Mouse (Mus musculus): ENCODE results near the gene Lsm12.

DNA sequence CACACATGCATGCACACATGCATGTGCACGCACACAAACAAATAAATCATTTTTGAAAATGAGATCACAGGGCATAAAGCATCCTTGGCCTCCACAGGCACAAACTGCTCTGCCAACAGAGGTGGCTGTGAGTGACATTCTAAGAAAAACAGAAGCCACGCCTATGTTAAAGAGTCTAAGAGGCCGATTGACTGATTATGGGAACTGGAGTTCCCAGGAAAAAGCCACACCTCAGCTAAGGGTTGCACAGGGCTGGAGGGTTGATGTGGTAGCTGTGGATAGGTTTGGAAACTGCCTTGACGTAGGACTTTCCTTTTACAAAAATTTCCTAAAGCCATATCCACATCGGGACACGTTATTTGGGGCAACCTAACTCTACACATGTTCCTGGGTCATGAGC, 67.7 kb downstream of the Lsm12 start:
- no peak for TF ChIP-seq CTCF (IDR thresholded peaks at IDR 0.05; ENCODE audit: control insufficient read depth, insufficient read depth, insufficient replicate concordance, low read depth, low read length)
- no peak for TF ChIP-seq POLR2A (IDR thresholded peaks at IDR 0.05; ENCODE audit: control insufficient read depth, low read depth, low read length)
